Mouse (Mus musculus) hindlimb bud, embryonic 11.5 days (tissue): Measurements from ENCODE around the gene E430018J23Rik.
"Not testable (repeated sequence)": the region's sequence is repeated elsewhere in the genome, so short reads cannot be mapped to it uniquely, and the experiment has no call there.

Source experiments
- DNase-seq: peaks from one replicate; pipeline ENCODE4 v3.0.0-alpha.2; 2012; ENCODE audit warnings: low read depth, low spot score; ENCODE audit errors: extremely low spot score

E430018J23Rik gene

DNA sequence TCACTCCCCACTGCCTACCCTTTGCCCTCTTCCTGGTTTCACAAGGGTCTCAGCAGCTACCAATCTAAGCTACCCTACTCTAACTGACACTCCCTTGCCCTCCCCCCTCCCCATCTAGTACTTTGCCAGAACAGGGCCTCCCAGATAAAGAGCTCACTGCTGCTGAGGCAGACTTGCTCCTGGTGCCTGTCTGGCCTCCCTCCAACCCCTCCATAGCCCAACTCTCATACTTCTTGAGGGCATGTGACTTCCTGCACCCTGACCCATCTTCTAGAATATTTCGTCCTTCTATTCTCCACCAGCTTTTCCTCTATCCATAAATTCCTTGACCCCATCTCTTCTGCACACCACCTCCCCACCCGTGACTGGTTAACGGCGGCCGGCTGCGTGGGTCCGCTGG lies 50.5 kb downstream of the E430018J23Rik start:
- DNase-seq: no peak

DNA sequence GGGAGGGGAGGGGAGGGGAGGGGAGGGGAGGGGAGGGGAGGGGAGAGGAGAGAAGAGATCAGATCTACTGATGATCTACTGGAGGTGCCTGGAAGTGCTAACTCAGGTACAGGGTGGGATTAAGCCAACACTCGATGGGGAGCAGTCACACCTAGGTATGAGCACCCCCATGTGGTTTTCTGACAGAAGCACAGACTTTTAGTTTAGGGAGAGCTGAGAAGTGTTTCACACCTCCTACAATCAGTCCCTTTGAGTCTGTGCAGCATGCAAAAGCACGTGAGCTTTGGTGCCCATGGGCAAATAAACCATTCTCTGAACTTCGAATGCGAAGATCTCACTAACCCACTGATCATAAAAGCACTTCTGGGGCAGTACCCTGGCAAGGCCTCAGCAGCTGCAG lies 51.1 kb downstream of the E430018J23Rik start:
- no peak for DNase-seq

GRCm38 (mm10) chr7:127341861-127342260 lies 51.6 kb downstream of the E430018J23Rik start:
- not testable (repeated sequence) for DNase-seq

GRCm38 (mm10) chr7:127341356-127341755 lies 52.1 kb downstream of the E430018J23Rik start:
- DNase-seq: no peak
